Mouse (Mus musculus) kidney, adult 2 months (tissue): ENCODE results near the gene Nxf1.

Experiments
- CTCF ChIP-seq: fragments of 200-500 bp; conservative IDR thresholded peaks from 2 replicates; pipeline ENCODE4 v1.5.1; 2011; ENCODE audit warnings: low read depth, mild to moderate bottlenecking, control low read depth, low read length, moderate library complexity, mixed read lengths; ENCODE audit not compliant: insufficient read depth, insufficient read length
- POLR2A ChIP-seq: fragments of 200-500 bp; IDR thresholded peaks from one replicate; pipeline ENCODE4 v1.6.1; 2011; ENCODE audit warnings: low read depth, low read length, control low read depth

DNA sequence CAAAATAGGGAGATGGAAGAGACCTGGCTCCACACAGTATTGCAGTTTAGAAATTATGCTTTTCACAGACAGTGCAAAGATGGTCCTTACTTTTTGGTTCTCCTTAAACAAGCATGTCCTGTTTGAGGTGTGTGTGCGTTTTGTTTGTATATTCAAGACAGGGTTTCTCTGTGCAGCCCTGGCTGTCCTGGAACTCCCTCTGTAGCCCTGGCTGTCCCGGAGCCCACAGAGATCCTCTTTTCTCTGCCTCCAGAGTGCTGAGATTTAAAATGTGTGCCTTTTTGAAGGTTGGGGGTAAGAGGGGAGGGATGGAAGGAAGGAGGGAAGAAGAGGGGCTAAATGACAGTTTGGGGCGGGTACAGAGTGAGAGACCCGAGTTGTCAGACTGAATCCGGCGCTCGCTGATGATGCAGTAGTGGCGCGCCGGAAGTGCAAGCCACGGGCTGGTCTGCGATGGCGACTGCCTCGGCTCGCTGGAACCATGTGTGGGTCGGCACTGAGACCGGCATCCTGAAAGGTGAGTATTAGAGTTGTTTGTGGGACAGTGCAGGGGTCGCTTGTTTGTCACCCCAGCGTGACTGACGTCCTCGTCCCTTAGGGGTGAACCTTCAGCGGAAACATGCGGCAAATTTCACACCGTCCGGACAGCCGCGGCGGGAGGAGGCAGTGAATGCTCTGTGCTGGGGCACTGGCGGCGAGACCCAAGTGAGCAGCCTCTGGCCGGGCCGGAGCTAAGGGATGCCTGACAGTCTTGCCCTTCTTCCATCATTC, 21.3 kb upstream of the Nxf1 start, which contains the start of gene Wdr74:
- no peak for TF ChIP-seq CTCF
- peak; percentile 72 for TF ChIP-seq POLR2A
